Mouse (Mus musculus): ENCODE data around the gene Rab28.

The Rab28 gene

DNA sequence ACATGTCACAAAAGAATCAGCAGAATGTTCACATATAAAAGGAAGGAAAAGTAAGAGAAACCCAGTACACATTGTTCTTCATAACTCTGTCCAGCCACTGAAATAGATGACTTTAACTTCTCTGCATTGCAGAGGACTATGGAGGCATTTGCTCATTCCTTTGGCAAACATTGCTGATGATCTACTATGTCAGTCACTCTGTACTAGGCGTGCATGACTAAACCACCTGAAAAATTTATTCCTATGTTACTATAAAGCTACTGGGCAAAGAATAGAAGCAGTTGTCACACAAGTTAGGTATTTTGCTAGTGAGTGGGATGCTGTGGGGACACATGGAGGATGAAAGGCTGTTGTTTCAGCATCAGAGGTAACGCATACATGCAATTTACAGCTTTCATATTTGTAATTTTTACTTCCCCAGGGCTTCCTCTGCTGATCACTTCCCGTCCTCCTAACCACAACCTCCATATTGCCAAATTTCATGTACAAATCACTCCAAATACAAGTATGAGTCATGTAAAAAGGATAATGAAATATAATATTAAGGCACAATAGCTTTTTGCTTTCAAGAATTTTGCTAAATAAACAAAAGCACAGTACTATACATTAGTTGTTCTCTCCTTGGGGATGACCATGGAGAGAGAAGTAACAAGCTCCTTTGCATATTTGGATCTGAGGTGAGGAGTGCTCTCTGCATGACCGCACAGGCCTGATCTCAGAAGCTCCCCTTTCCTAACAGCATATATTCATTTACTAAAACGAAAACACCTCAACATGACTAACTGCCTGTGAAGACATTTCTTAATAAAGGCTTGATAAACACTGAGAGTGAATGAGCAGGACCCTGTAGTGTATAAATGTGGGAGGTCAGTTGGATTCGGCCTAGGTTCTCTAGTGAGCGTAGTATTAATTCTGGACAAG lies 80.5 kb downstream of the Rab28 start:
- DNase-seq, result no peak

DNA sequence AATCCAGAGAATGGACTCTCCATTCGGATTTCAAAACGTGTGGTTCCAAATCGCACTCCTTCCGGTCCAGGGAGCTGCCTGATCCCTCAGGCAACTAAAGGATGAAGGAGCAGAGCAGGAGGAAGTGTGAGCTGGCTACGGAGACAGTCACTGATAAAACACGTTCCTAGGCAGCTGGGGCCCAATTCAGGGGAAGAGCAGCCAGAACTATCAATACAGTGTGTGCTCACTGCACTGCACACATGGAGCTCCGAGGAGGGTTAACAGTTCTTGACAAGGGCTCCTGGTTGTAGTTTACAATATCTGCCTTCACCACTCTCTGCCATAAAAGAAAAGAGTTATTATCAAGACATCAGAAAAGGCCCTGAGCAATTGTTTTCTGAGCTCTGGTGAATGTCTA lies 82.4 kb downstream of the Rab28 start:
- DNase-seq, result no peak

- no peak for DNase-seq
Observed at GRCm38 (mm10) chr5:41621748-41622147, 86.2 kb downstream of the Rab28 start.

DNA sequence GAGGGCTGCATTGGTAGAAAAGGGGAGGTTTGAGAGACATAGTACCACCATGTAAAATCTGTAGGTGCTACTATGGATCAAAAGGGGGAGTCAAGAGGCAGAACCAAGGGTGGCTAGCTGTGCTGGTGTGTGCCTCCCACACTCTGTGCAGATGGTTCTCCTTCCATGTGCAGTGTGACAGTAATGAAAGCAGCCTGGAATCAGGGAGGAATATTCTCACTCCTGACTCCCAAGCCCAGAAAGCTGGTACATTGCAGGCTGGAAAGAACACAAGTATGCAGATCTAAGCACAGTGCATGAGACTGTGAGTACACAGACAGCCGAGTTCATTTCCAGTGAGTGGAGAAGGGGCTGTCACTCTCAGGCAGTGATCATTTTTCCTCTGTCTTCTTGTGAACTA lies 89.0 kb downstream of the Rab28 start:
- no peak for DNase-seq

GRCm38 (mm10) chr5:41610447-41611030 lies 97.4 kb downstream of the Rab28 start:
- DNase-seq, result peak in 1 of 2 experiments; percentile 10

DNA sequence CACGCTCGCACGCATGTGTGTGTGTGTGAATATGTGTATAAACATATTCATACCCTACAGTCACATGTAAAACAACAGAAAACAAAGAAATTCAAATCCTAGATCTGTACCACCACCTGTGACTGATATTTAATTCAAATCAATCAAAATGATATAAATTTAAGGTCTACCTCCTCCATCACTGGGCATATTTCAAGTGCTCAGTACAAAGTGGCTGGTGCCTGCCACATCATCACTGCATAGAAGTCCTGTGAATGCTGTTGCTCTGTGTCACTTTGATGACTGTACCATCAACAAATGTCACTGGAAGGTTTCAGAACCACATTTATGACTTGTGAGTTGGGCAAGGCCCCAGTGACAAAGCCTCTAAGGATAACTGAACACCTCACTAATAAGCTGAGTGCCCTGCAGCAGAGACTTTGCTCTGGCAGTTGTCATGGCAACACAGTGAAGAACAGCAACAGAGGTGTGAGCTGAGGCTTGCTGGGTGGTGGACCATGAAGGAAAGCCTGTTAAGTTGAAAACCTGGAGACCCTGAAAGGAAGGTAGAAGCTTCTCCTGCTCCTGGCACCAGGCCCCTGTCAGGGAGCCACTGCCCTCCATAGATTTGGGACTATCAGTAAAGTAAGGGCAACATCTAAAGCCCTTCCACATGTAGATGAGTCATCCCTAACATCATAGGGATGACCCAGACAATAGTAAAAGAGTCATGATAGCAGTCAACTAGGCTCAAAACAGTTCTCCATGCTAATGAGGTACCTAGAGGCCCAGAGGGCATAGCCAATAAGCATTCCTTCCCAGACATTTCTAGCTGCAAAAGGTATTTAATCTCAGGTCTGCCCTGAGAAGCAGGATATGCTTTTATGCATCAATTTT lies 111.5 kb downstream of the Rab28 start:
- peak; percentile 7 to 30 for DNase-seq

DNA sequence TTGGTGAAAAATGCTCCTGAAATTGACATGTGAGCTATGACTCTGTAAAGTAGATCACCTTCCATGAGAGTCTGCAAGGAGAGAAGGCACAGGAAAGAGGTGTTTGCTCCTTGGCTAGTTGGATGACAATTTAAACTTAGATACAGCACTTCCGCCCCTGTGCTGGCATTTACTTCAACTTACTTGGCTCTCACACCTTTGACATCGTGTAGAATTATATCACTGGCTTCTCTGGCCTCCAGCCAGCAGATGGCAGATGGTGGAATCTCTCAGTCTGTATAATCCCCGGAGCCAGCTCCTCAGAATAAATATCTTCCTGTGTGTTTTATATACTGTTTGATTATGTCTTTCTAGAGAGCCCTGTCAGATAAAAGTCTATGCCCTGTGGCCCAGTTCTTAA lies 112.8 kb downstream of the Rab28 start:
- DNase-seq, result no peak

- DNase-seq, result no peak
Observed at GRCm38 (mm10) chr5:41578051-41578450, 129.9 kb downstream of the Rab28 start.

All from kidney, postnatal 4 days (tissue).